Mouse (Mus musculus): ENCODE results near the gene Gm49320. TPM values are rescaled to one million over a fixed set of nuclear protein-coding genes. Genes with fewer than 3 reads are reported as not detected.

Gm49320 gene
- polyA plus RNA-seq, 1 experiment = not detected

- Histone ChIP-seq H3K27ac (ENCODE audit: control insufficient read depth, insufficient read depth, low read depth, low read length, poor library complexity) (no peak overlapping the region), H3K4me3 (replicated peaks; ENCODE audit: control insufficient read depth, low read depth, low read length) (no peak overlapping the region), H3K4me1 (ENCODE audit: control insufficient read depth, insufficient read depth, low read length) (peaks cover 1% of the 10 kb centered on the region; the same call in 1 of the 2 replicates)
- TF ChIP-seq POLR2A (IDR thresholded peaks at IDR 0.05; ENCODE audit: borderline replicate concordance, control insufficient read depth, low read depth, low read length) (no peak), CTCF (IDR thresholded peaks at IDR 0.05; ENCODE audit: control insufficient read depth, insufficient read depth, low read length) (no peak)
- WGBS = 81% methylated on average over 44 of the region's 44 CpGs
These were observed 32.3 kb upstream of the Gm49320 start for GRCm38 (mm10) chr8:4206182-4207015.

DNA sequence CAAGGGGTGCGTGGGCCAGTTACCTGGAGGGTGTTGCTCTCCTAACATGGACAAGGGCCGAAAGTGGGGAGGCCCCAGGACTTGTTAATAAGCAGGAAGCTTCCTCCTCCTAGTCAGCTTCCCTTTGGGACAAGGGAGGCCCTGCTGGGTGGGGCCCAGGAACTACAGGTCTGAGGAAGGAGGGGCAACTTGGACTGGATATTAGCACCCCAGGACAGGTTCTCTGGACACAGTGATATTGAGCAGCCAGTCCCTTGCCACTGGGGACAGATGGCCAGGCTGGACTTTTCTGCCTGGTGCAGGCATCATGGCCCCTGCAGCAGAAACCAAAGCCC is 31.7 kb upstream of the Gm49320 start:
- Histone ChIP-seq H3K27ac (ENCODE audit: control insufficient read depth, insufficient read depth, low read depth, low read length, poor library complexity) (no peak overlapping the region), H3K4me1 (ENCODE audit: control insufficient read depth, insufficient read depth, low read length) (no peaks in the 10 kb centered on the region; the same call in 1 of the 2 replicates), H3K4me3 (replicated peaks; ENCODE audit: control insufficient read depth, low read depth, low read length) (no peak overlapping the region)
- 87% methylated on average over 2 of the region's 2 CpGs for WGBS
- TF ChIP-seq CTCF (IDR thresholded peaks at IDR 0.05; ENCODE audit: control insufficient read depth, insufficient read depth, low read length) (no peak), POLR2A (IDR thresholded peaks at IDR 0.05; ENCODE audit: borderline replicate concordance, control insufficient read depth, low read depth, low read length) (no peak)

DNA sequence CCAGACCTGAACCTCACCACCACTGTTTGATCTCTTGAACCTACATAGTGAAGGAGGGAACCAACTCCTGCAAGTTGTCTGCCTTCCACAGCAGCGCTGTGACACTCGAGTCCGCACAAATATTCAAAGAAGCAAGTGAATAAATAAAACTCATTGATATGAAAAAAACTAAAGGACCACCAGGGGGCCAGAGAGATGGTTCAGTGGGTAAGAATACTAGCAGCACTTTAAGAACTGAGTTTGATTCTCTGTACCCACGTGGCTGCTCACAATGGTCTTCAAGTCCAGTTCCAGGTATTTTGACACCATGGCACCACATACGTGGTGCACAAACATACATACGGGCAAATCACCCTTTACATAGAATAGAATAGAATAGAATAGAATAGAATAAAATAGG is 27.6 kb upstream of the Gm49320 start:
- WGBS = 73% methylated on average over 6 of the region's 6 CpGs

GRCm38 (mm10) chr8:4212809-4213209 is 25.9 kb upstream of the Gm49320 start:
- WGBS = under 1% methylated on average over 25 of the region's 25 CpGs
- Histone ChIP-seq H3K4me1 (ENCODE audit: control insufficient read depth, insufficient read depth, low read length) (peaks cover 3% of the 10 kb centered on the region), H3K27ac (ENCODE audit: control insufficient read depth, insufficient read depth, low read depth, low read length, poor library complexity) (no peak overlapping the region), H3K4me3 (replicated peaks; ENCODE audit: control insufficient read depth, low read depth, low read length) (no peak overlapping the region)
- TF ChIP-seq CTCF (IDR thresholded peaks at IDR 0.05; ENCODE audit: control insufficient read depth, insufficient read depth, low read length) (no peak), POLR2A (IDR thresholded peaks at IDR 0.05; ENCODE audit: borderline replicate concordance, control insufficient read depth, low read depth, low read length) (no peak)

More for the DNA sequence above, 27.6 kb upstream of the Gm49320 start:
- no peak overlapping the region for H3K4me3 ChIP-seq (replicated peaks; ENCODE audit: control insufficient read depth, low read depth, low read length)
- peaks cover 3% of the 10 kb centered on the region; the same call in 1 of the 2 replicates for H3K4me1 ChIP-seq (ENCODE audit: control insufficient read depth, insufficient read depth, low read length)
- H3K27ac ChIP-seq (ENCODE audit: control insufficient read depth, insufficient read depth, low read depth, low read length, poor library complexity) = no peak overlapping the region
- TF ChIP-seq POLR2A (IDR thresholded peaks at IDR 0.05; ENCODE audit: borderline replicate concordance, control insufficient read depth, low read depth, low read length) = no peak
- TF ChIP-seq CTCF (IDR thresholded peaks at IDR 0.05; ENCODE audit: control insufficient read depth, insufficient read depth, low read length) = no peak

GRCm38 (mm10) chr8:4213210-4214005 is 25.3 kb upstream of the Gm49320 start:
- WGBS = under 1% methylated on average over 18 of the region's 18 CpGs
- peak overlapping the region; percentile 27 for H3K4me3 ChIP-seq (replicated peaks; ENCODE audit: control insufficient read depth, low read depth, low read length)
- TF ChIP-seq CTCF (IDR thresholded peaks at IDR 0.05; ENCODE audit: control insufficient read depth, insufficient read depth, low read length) (no peak), POLR2A (IDR thresholded peaks at IDR 0.05; ENCODE audit: borderline replicate concordance, control insufficient read depth, low read depth, low read length) (no peak)
- H3K27ac ChIP-seq (ENCODE audit: control insufficient read depth, insufficient read depth, low read depth, low read length, poor library complexity) = no peak overlapping the region
- H3K4me1 ChIP-seq (ENCODE audit: control insufficient read depth, insufficient read depth, low read length) = peaks cover 3% of the 10 kb centered on the region

DNA sequence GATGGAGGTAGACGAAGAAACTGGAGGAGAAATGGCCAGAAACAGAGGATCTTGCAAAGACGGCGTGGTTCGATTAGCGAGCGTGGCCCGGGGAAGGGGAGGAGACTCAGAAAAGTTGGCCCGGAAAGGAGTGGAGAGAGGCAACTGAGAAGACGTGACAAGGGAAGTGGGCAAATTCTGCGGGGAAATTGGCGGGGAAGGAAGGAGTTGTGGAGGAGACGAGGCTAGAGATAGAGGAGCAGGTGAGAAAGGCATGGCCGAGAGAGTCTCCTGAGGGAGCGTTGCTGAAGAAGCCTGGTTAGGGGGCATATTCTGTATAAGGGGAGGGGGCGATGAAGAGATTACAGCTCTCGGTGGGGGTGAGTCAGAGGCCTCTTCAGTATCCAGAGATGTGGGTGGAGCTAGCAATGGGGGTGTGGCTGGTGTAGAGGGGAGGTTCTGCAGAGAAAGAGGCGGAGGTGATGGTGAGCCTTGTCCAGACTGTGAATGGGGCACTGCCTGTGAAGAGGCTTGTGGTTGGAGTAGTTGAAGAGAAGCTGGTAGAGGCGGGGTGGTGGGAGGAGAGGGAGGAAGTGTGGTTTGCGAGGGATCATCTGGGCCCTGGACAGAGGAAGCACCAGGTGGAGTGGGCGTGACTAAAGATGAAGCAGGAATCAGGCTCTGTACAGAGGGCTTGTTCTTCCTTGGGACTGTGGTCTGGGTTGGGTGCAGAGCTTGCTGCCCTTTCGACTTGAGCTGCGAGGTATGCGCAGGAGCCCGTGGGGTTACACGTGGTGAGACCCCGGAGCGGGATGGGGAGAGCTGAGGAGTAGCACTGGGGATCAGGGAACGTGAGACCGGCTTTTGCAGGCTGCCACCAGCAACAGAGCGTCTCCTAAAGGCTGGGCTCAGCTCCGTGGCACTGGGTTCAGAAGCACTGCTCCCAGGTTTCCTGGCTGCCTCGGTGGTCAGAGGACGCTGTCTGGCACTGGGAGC is 24.4 kb upstream of the Gm49320 start:
- TF ChIP-seq POLR2A (IDR thresholded peaks at IDR 0.05; ENCODE audit: borderline replicate concordance, control insufficient read depth, low read depth, low read length) (no peak), CTCF (IDR thresholded peaks at IDR 0.05; ENCODE audit: control insufficient read depth, insufficient read depth, low read length) (no peak)
- Histone ChIP-seq H3K4me3 (replicated peaks; ENCODE audit: control insufficient read depth, low read depth, low read length) (peak overlapping the region; percentile 27), H3K27ac (ENCODE audit: control insufficient read depth, insufficient read depth, low read depth, low read length, poor library complexity) (no peak overlapping the region), H3K4me1 (ENCODE audit: control insufficient read depth, insufficient read depth, low read length) (peaks cover 3% of the 10 kb centered on the region)
- WGBS = 1% methylated on average over 33 of the region's 33 CpGs

DNA sequence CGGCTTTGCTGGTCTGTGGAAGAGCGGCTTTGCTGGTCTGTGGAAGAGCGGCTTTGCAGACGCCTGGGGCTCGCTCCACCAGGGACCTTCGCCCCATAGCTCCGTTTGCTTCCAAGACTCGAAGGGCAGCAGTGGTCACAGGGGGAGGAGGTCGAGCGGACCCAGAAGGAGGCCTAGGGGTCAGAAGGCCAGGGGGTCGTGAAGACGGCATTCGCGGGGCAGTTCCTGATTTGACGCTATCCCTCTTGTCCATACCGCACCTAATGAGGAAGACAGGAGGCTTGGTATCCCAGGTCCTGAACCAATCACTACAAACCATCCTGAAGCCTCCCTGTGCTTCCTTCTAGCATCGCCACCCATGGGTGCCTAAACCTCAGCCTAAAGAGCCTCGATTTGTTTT is 22.4 kb upstream of the Gm49320 start:
- Histone ChIP-seq H3K4me3 (replicated peaks; ENCODE audit: control insufficient read depth, low read depth, low read length) (no peak overlapping the region), H3K4me1 (ENCODE audit: control insufficient read depth, insufficient read depth, low read length) (peaks cover 3% of the 10 kb centered on the region), H3K27ac (ENCODE audit: control insufficient read depth, insufficient read depth, low read depth, low read length, poor library complexity) (no peak overlapping the region)
- 33% methylated on average over 18 of the region's 18 CpGs for WGBS
- TF ChIP-seq CTCF (IDR thresholded peaks at IDR 0.05; ENCODE audit: control insufficient read depth, insufficient read depth, low read length) = no peak
- no peak for TF ChIP-seq POLR2A (IDR thresholded peaks at IDR 0.05; ENCODE audit: borderline replicate concordance, control insufficient read depth, low read depth, low read length)

All from bone marrow, adult 2 months (tissue).